Mouse (Mus musculus) spleen, postnatal 4 days (tissue): ENCODE results near the gene Mob3b.

Source experiments
- DNase-seq, 2 experiments: peaks; one replicate each; pipeline ENCODE4 v3.0.0; 2022; ENCODE audit warnings: low spot score in 2 of 2

Gene Mob3b

GRCm38 (mm10) chr4:35114950-35115349 is 42.3 kb downstream of the Mob3b start:
- DNase-seq, result no peak

GRCm38 (mm10) chr4:35113516-35114248 is 43.6 kb downstream of the Mob3b start:
- DNase-seq, result no peak

DNA sequence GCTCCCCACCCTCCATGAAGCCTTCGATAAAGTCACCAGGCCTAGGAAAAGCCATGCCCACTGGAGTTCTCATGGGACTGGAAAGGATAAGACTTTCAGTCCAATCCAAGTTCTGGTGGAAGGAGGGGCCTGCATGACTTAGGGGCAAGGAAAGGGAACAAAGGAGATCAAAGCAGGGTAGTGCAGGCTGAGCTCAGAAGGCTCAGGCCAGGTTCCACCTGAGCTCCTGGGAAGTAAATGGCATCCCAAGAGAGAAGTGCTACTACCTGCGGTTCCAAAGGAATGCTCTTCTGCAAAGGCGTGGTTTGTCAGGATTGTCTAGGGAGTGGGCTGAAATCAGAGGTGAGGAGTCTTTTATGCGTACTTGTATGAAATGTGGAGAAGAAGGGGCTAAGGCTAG is 44.8 kb downstream of the Mob3b start:
- no peak for DNase-seq

DNA sequence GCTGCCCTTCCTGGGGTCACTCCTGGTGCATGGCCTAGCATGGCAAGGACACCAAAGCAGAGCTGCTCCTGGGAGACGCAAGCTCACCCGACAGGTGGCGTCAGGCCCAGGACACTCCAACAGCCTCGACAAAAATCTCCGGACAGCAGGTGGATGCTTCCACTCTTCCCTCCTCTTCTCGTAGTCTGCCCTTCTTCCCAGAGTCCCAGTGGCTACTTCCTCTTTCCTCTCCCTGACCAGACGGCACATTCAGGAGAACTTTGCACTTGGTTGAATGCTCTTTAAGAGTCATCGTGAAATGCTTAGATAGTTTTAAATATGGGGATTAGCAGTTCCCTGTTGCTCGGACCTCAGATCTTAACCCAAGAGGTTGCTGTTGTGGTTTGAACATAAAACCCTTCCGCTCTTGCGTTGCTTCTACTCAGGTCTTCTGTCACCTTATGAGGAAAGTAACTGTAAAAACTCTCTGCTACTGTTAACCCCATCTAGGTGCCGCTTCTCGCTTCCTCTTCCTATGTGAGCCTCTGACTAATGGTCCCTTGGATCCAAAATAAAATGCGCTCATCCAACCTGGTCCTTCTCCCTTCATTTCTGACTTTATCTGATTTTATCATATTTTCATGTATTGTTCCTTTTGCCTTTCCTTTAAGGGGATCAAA is 52.0 kb downstream of the Mob3b start:
- DNase-seq, result no peak

DNA sequence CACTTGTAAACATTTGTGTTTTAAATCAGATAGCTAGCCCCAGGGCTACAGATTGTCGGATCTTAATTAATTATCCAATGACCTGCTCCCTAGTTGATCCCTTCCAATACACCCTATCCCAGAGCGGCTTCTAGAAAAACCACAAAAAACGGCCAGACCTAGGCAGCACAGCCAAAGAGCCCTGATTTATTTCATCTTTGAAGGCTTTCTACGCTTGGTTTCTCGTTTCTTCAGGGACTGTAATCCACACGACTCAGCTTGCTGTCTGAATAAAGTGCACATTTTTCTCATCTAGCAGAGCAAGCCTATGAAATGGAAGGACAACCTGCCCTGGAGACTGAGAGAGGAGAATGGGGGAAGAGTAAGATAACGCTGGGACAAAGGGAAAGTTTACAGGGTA is 56.1 kb downstream of the Mob3b start:
- DNase-seq, result no peak

DNA sequence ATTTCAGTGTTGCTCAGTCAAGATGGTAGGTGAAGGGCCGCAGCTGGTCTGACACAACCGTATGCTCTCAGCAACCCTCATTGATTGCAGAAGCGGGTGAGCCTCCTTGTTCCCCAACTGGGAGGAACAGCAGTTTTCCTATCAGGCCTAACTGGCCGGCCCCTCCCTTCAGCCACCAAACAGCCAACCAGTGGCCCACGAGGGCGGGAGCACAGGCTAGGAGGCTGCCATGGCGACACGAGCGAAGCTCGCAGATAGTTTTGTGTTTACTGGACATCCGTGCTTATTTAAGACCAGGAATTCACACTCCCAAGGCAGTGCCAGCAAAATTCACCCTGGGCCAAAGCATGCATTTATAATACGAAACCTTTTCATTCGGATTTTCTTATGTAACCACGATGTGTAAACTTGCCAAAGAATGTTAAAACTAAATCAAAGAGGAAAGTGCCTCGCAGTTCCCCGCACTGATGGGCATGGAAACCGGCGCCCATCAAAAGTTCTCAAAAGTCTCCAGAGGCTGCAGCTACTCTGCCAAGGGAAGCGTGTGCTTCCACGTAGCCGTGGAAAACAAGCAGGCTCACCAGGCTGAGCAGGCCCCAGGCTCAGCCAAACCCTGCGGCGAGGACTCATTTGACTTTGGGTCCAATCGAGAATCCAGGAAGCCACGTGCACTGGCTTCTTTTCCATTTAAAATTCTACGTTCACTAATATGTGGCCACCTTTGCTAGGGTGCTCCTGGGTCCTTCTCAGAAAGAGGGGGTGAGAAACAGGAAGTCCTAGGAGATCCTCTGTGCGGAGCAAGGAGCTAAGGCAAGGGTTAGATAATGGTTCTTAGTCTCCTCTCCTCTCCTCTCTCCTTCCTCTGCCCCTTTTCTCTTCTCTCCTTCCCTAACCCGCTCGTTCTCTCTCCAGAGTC is 57.2 kb downstream of the Mob3b start:
- DNase-seq, result peak; percentile 64 to 79

DNA sequence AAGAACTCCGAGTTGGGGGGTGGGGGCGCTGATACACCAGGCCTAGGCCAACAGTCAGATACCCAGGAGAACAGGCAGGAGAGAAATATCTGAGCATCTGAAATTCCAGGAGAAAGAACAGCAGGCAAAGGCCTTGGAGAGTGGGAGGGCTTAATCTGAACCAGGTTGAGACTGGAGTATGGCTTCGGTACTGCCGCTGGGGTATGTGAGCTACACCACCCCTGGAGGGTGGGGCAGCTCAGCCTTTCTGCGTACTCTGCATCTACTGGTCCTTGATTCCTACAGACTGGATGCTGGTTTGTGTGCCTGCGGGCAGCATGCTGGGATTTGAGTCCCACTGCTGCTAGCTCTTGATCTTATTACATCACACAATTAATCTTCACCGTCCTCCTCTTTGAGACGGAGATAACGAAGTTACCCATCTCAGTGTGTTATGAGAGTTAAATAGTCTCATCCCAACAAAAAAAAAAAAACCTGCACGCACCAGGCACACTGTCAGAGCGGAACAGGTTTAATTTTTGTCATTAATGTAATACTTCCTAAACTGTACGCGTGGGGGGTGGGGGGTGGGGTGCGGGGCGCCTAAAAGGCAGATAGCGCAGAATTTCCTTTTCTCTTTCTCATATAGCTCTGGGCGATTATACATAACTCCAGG is 57.9 kb downstream of the Mob3b start:
- DNase-seq, result no peak

DNA sequence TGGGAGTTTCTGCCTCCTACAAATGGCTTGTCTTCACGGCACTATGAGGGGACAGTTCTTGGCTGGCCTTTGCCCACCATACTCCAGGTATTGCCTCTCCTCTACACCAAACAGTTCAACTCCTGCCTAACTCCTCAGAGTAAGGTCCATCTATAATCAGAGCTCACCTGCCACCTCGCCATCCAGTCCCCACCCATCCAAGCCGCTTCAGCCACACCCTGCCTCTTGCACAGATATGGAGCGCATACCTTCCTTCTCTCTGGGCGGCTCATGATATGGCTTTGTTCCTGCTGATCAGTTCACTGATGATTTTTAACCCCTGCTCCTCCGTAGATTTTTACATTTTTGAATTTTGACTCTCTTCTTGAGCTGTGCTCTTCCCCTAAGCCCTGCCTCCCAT is 58.7 kb downstream of the Mob3b start:
- no peak for DNase-seq

GRCm38 (mm10) chr4:35096226-35097175 is 60.8 kb downstream of the Mob3b start:
- peak; percentile 44 to 78 for DNase-seq

- DNase-seq, result no peak
Measured at GRCm38 (mm10) chr4:35092457-35092856, 64.8 kb downstream of the Mob3b start.

DNA sequence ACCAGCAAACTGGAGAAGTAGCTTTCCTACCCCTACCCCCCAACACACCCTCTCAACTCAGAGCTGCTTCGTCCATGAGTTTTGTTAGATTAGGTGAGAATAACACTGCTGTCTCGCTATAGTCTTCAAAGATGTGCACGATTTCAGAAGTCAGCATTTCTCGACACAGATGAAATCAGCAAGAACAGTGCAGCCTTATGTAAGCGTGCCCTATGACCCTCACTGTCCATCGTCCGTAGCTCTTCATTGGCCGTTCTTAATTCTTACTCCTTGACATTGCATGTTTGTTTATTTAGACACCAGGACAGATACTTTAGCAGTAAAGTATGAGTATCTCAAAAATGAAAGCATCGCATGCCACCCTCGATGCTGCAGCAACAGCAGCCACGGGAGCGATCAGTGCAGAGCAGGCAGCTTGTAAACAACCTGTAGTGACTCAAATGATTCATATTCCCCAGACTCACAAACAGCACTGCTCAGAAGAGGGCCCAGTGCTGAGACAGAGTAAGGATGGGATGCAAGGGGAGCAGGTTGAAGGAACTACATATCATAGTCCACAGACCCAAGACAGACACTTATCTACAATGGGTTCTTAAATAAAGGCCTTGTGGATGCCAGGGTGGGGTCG is 66.0 kb downstream of the Mob3b start:
- DNase-seq, result no peak

- DNase-seq, result no peak
Measured at GRCm38 (mm10) chr4:35089321-35090316, 67.7 kb downstream of the Mob3b start.

- no peak for DNase-seq
Measured at GRCm38 (mm10) chr4:35086067-35086700, 71.1 kb downstream of the Mob3b start.

GRCm38 (mm10) chr4:35084060-35084459 is 73.2 kb downstream of the Mob3b start:
- no peak for DNase-seq

- no peak for DNase-seq
Measured at GRCm38 (mm10) chr4:35082476-35083114, 74.7 kb downstream of the Mob3b start.

DNA sequence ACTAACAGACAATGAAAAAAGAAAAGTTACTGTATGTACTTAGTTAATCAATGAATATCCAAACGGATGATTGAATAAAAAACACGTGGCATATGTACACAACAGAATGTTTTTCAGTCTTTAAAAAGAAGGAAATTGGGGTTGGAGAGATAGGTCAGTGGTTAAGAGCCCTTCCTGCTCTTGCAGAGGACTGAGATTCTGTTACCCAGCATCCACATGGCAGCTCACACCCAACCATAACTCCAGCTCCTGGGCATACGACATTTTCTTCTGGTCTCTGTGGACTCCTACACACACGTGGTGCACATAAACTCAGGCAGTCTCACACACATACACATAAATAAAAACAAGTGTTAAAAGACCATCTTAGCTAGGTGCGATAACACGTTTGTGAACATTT is 77.0 kb downstream of the Mob3b start:
- no peak for DNase-seq

GRCm38 (mm10) chr4:35068739-35069138 is 88.5 kb downstream of the Mob3b start:
- no peak for DNase-seq

GRCm38 (mm10) chr4:35066163-35066562 is 91.1 kb downstream of the Mob3b start:
- DNase-seq, result no peak
